Mouse (Mus musculus): Measurements from ENCODE around the gene Tada2a. TPM values are rescaled to one million over a fixed set of nuclear protein-coding genes. Genes with fewer than 3 reads are reported as not detected.

Tada2a gene
- polyA plus RNA-seq, 1 experiment from 2014 or later = 47.3 TPM

GRCm38 (mm10) chr11:84072904-84073651 lies 56.3 kb downstream of the Tada2a start:
- Histone ChIP-seq H3K9ac (no peak overlapping the region), H3K4me2 (replicated peaks) (no peak overlapping the region), H3K36me3 (peaks cover under 1% of the 10 kb centered on the region), H3K9me3 (no peaks in the 10 kb centered on the region), H3K27ac (peak overlapping the region; percentile 0; the same call in 1 of the 2 replicates), H3K4me3 (no peak overlapping the region), H3K27me3 (peaks cover 21% of the 10 kb centered on the region), H3K4me1 (peaks cover 19% of the 10 kb centered on the region)
- 34% methylated on average over 9 of the region's 9 CpGs for WGBS
- ATAC-seq (ENCODE audit: low FRiP score, low read depth) = peak; percentile 80

GRCm38 (mm10) chr11:84069034-84069370 lies 60.4 kb downstream of the Tada2a start, which contains the start of gene Dusp14:
Dusp14 (minus strand) TSS chr11:84069261.
- WGBS = 9% methylated on average over 11 of the region's 11 CpGs

GRCm38 (mm10) chr11:84068191-84069033 lies 61.0 kb downstream of the Tada2a start:
- Histone ChIP-seq H3K4me3 (peak overlapping the region; percentile 68), H3K9me3 (no peaks in the 10 kb centered on the region), H3K27me3 (peaks cover 41% of the 10 kb centered on the region), H3K4me1 (peaks cover 30% of the 10 kb centered on the region), H3K27ac (peak overlapping the region; percentile 28; the same call in 1 of the 2 replicates), H3K9ac (peak overlapping the region; percentile 78), H3K36me3 (no peaks in the 10 kb centered on the region), H3K4me2 (replicated peaks) (peak overlapping the region; percentile 79)
- ATAC-seq (ENCODE audit: low FRiP score, low read depth) = peak; percentile 75
- 2% methylated on average over 63 of the region's 63 CpGs for WGBS

More at GRCm38 (mm10) chr11:84069034-84069370, 60.4 kb downstream of the Tada2a start, which contains the start of gene Dusp14:
- Histone ChIP-seq H3K27ac (peak within 1 kb of the TSS; percentile 28; the same call in 1 of the 2 replicates), H3K9ac (peak within 1 kb of the TSS; percentile 78), H3K4me3 (peak within 1 kb of the TSS; percentile 68), H3K36me3 (no peaks in the 10 kb centered on the region), H3K4me1 (peaks cover 36% of the 10 kb centered on the region), H3K4me2 (replicated peaks) (peak within 1 kb of the TSS; percentile 79), H3K9me3 (no peaks in the 10 kb centered on the region), H3K27me3 (peaks cover 41% of the 10 kb centered on the region)
- no peak for ATAC-seq (ENCODE audit: low FRiP score, low read depth)

- H3K9ac ChIP-seq = peak overlapping the region; percentile 78
- 2% methylated on average over 21 of the region's 21 CpGs for WGBS
- H3K4me3 ChIP-seq = peak overlapping the region; percentile 68
- peak overlapping the region; percentile 28; the same call in 1 of the 2 replicates for H3K27ac ChIP-seq
- no peaks in the 10 kb centered on the region for H3K9me3 ChIP-seq
- peak; percentile 62 for ATAC-seq (ENCODE audit: low FRiP score, low read depth)
- peaks cover 41% of the 10 kb centered on the region for H3K27me3 ChIP-seq
- H3K4me2 ChIP-seq (replicated peaks) = peak overlapping the region; percentile 79
- H3K36me3 ChIP-seq = no peaks in the 10 kb centered on the region
- H3K4me1 ChIP-seq = peaks cover 24% of the 10 kb centered on the region
These were observed 61.6 kb downstream of the Tada2a start for GRCm38 (mm10) chr11:84067720-84068190.

- no peaks in the 10 kb centered on the region for H3K36me3 ChIP-seq
- peak overlapping the region; percentile 78 for H3K9ac ChIP-seq
- 6% methylated on average over 18 of the region's 18 CpGs for WGBS
- H3K4me1 ChIP-seq = peaks cover 23% of the 10 kb centered on the region
- H3K4me2 ChIP-seq (replicated peaks) = peak overlapping the region; percentile 79
- no peak overlapping the region for H3K27ac ChIP-seq
- no peak for ATAC-seq (ENCODE audit: low FRiP score, low read depth)
- no peaks in the 10 kb centered on the region for H3K9me3 ChIP-seq
- peaks cover 41% of the 10 kb centered on the region for H3K27me3 ChIP-seq
- peak overlapping the region; percentile 68 for H3K4me3 ChIP-seq
These were observed 62.3 kb downstream of the Tada2a start for GRCm38 (mm10) chr11:84066927-84067645.

GRCm38 (mm10) chr11:84066071-84066481 lies 63.3 kb downstream of the Tada2a start:
- H3K4me1 ChIP-seq = peaks cover 23% of the 10 kb centered on the region
- H3K9me3 ChIP-seq = no peaks in the 10 kb centered on the region
- no peak for ATAC-seq (ENCODE audit: low FRiP score, low read depth)
- 4% methylated on average over 11 of the region's 11 CpGs for WGBS
- no peak overlapping the region for H3K27ac ChIP-seq
- peaks cover 41% of the 10 kb centered on the region for H3K27me3 ChIP-seq
- no peaks in the 10 kb centered on the region for H3K36me3 ChIP-seq
- peak overlapping the region; percentile 79 for H3K4me2 ChIP-seq (replicated peaks)
- H3K9ac ChIP-seq = no peak overlapping the region
- H3K4me3 ChIP-seq = peak overlapping the region; percentile 12; the same call in 1 of the 2 replicates

GRCm38 (mm10) chr11:84063631-84064209 lies 65.7 kb downstream of the Tada2a start:
- H3K4me3 ChIP-seq = no peak overlapping the region
- no peak overlapping the region for H3K9ac ChIP-seq
- no peaks in the 10 kb centered on the region for H3K9me3 ChIP-seq
- H3K27me3 ChIP-seq = peaks cover 24% of the 10 kb centered on the region
- no peak for ATAC-seq (ENCODE audit: low FRiP score, low read depth)
- WGBS = 86% methylated on average over 3 of the region's 3 CpGs
- no peak overlapping the region for H3K4me2 ChIP-seq (replicated peaks)
- peaks cover 20% of the 10 kb centered on the region for H3K4me1 ChIP-seq
- no peaks in the 10 kb centered on the region for H3K36me3 ChIP-seq
- H3K27ac ChIP-seq = no peak overlapping the region

- no peak overlapping the region for H3K27ac ChIP-seq
- H3K4me3 ChIP-seq = no peak overlapping the region
- no peak overlapping the region for H3K9ac ChIP-seq
- WGBS = 60% methylated on average over 2 of the region's 2 CpGs
- ATAC-seq (ENCODE audit: low FRiP score, low read depth) = no peak
- H3K36me3 ChIP-seq = no peaks in the 10 kb centered on the region
- H3K27me3 ChIP-seq = peaks cover 20% of the 10 kb centered on the region
- no peaks in the 10 kb centered on the region for H3K9me3 ChIP-seq
- peaks cover 20% of the 10 kb centered on the region for H3K4me1 ChIP-seq
- H3K4me2 ChIP-seq (replicated peaks) = no peak overlapping the region
These were observed 66.6 kb downstream of the Tada2a start for GRCm38 (mm10) chr11:84062805-84063204.

GRCm38 (mm10) chr11:84061881-84062280 lies 67.5 kb downstream of the Tada2a start:
- WGBS = 72% methylated on average over 2 of the region's 2 CpGs
- no peaks in the 10 kb centered on the region for H3K36me3 ChIP-seq
- H3K4me1 ChIP-seq = peaks cover 11% of the 10 kb centered on the region
- no peak overlapping the region for H3K4me2 ChIP-seq (replicated peaks)
- no peak overlapping the region for H3K9ac ChIP-seq
- no peak overlapping the region for H3K27ac ChIP-seq
- no peak for ATAC-seq (ENCODE audit: low FRiP score, low read depth)
- H3K27me3 ChIP-seq = peaks cover 15% of the 10 kb centered on the region
- no peaks in the 10 kb centered on the region for H3K9me3 ChIP-seq
- H3K4me3 ChIP-seq = no peak overlapping the region

GRCm38 (mm10) chr11:84060635-84061034 lies 68.8 kb downstream of the Tada2a start:
- WGBS = 70% methylated on average over 6 of the region's 6 CpGs
- H3K4me2 ChIP-seq (replicated peaks) = no peak overlapping the region
- H3K4me3 ChIP-seq = no peak overlapping the region
- H3K27ac ChIP-seq = no peak overlapping the region
- no peaks in the 10 kb centered on the region for H3K36me3 ChIP-seq
- ATAC-seq (ENCODE audit: low FRiP score, low read depth) = no peak
- H3K4me1 ChIP-seq = no peaks in the 10 kb centered on the region
- peaks cover 3% of the 10 kb centered on the region for H3K9me3 ChIP-seq
- no peak overlapping the region for H3K9ac ChIP-seq
- H3K27me3 ChIP-seq = peaks cover 3% of the 10 kb centered on the region; the same call in 1 of the 2 replicates

GRCm38 (mm10) chr11:84059784-84060183 lies 69.6 kb downstream of the Tada2a start:
- Histone ChIP-seq H3K4me1 (no peaks in the 10 kb centered on the region), H3K9ac (no peak overlapping the region), H3K27ac (no peak overlapping the region), H3K36me3 (no peaks in the 10 kb centered on the region), H3K4me2 (replicated peaks) (no peak overlapping the region), H3K9me3 (peaks cover 6% of the 10 kb centered on the region), H3K27me3 (no peaks in the 10 kb centered on the region), H3K4me3 (no peak overlapping the region)
- no peak for ATAC-seq (ENCODE audit: low FRiP score, low read depth)
- WGBS = 86% methylated on average over 2 of the region's 2 CpGs

Measured in limb, embryonic 13.5 days (tissue).